Mouse (Mus musculus): ENCODE data around the gene Snx18. TPM values are rescaled to one million over a fixed set of nuclear protein-coding genes. Genes with fewer than 3 reads are reported as not detected.

Gene Snx18
- polyA plus RNA-seq, 1 experiment, result 42.4 TPM

DNA sequence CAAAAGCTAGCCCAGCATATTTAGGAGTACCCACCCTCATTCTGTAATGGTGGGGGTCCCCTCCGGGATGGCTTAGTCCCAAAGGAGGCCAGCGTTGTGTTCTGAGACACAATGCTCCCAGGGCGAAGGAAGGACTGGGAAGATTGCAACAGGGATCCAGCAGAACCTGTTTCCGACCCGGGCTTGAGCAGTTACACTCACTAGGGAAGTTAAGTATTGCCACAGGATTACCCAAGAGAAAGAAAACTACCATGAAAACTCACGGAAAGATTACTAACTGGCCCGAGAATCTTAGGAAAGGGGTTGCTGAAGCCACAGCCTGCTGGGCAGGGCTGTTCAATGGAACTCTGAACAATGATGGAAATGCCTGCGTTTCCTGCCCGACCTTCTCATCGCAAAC is 4.5 kb downstream of the Snx18 start:
- H3K9ac ChIP-seq (ENCODE audit: low read depth, poor library complexity, severe bottlenecking), result 0 out of 2 replicates have a peak overlapping the region, but pooled peaks have one; percentile 2
- H3K4me3 ChIP-seq (ENCODE audit: low read depth, low read length), result peak overlapping the region; percentile 26; the same call in 1 of the 2 replicates
- no peaks in the 10 kb centered on the region for H3K9me3 ChIP-seq (replicated peaks; ENCODE audit: control insufficient read depth, insufficient read depth, low read length, poor library complexity, severe bottlenecking)
- H3K4me1 ChIP-seq (ENCODE audit: control insufficient read depth, insufficient read depth, low read length), result peaks cover 6% of the 10 kb centered on the region
- no peak for TF ChIP-seq CTCF (IDR thresholded peaks at IDR 0.05; ENCODE audit: low read depth, low read length)
- TF ChIP-seq EP300 (IDR thresholded peaks at IDR 0.05; ENCODE audit: insufficient read depth, low read depth, low read length), result no peak
- TF ChIP-seq POLR2A (IDR thresholded peaks at IDR 0.05; ENCODE audit: insufficient read depth, low read length), result no peak
- no peaks in the 10 kb centered on the region for H3K27me3 ChIP-seq (ENCODE audit: control insufficient read depth, insufficient read depth, low read length, poor library complexity, severe bottlenecking)
- H3K36me3 ChIP-seq (ENCODE audit: control insufficient read depth, insufficient read depth, low read length, poor library complexity, severe bottlenecking), result peaks cover 5% of the 10 kb centered on the region
- no peak overlapping the region for H3K27ac ChIP-seq (ENCODE audit: insufficient read depth, low read length)

DNA sequence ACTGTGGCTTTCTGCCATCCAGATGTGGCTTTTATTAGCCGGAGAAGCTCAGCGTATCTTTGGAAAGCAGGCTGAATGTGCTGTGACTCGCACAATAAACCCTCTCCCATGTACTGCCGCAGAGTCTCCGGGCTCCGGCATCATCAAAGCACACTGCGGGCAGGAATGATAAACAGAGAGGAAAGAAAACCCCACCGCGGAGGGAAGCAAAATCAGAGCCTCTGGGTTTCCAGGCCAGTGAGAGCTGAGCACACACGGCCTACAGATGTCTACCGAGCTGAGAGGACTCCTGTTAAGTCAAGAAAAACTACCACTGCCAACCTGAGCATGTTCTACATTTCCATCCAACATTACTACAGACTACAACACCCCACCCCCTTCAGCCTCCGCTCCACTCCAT is 5.0 kb downstream of the Snx18 start:
- no peaks in the 10 kb centered on the region for H3K9me3 ChIP-seq (replicated peaks; ENCODE audit: control insufficient read depth, insufficient read depth, low read length, poor library complexity, severe bottlenecking)
- H3K4me3 ChIP-seq (ENCODE audit: low read depth, low read length), result peak overlapping the region; percentile 20; the same call in 1 of the 2 replicates
- no peaks in the 10 kb centered on the region for H3K27me3 ChIP-seq (ENCODE audit: control insufficient read depth, insufficient read depth, low read length, poor library complexity, severe bottlenecking)
- H3K36me3 ChIP-seq (ENCODE audit: control insufficient read depth, insufficient read depth, low read length, poor library complexity, severe bottlenecking), result peaks cover 5% of the 10 kb centered on the region
- H3K9ac ChIP-seq (ENCODE audit: low read depth, poor library complexity, severe bottlenecking), result peak overlapping the region; percentile 35
- no peak for TF ChIP-seq CTCF (IDR thresholded peaks at IDR 0.05; ENCODE audit: low read depth, low read length)
- TF ChIP-seq POLR2A (IDR thresholded peaks at IDR 0.05; ENCODE audit: insufficient read depth, low read length), result no peak
- no peak for TF ChIP-seq EP300 (IDR thresholded peaks at IDR 0.05; ENCODE audit: insufficient read depth, low read depth, low read length)
- no peak overlapping the region for H3K27ac ChIP-seq (ENCODE audit: insufficient read depth, low read length)
- H3K4me1 ChIP-seq (ENCODE audit: control insufficient read depth, insufficient read depth, low read length), result peaks cover 6% of the 10 kb centered on the region

DNA sequence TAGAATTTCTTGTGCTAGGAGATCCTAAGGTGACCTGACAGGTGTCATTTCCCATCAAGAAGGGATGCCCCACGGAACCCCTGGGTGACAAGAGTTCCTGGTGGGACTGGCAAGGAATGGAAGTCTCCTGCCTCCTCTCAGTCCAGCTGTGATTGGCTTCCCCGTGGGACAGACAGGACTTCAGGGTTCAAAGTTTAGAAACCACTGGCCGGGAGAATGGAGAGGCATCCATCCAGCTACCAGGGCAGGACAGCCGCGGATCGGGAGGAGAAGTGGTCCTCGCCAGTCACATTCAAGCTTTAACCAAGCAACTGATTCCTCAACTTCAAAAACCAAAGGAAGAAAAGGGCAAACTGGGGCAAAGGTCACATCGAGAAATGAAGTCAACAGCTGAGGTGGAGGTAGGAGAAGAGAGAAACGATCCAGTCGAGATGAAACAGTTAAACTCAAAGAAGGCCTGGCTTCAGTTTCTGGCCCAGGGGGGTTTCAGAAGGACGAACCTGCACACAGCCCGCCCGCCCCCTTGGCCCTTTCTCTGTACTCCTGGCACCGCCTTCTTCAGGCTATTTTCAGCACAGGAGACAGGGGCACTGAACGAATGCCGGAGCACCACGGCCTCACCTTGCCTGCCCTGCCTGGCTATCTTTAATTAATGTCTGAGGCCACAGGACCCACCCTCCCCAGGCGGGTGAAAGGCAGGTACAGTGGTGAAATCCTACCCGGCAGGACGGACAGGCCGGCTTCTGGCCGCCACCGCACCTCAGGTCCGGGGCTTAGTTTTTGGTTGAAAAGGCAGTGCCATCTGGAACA is 6.0 kb downstream of the Snx18 start:
- Histone ChIP-seq H3K9me3 (replicated peaks; ENCODE audit: control insufficient read depth, insufficient read depth, low read length, poor library complexity, severe bottlenecking) (no peaks in the 10 kb centered on the region), H3K9ac (ENCODE audit: low read depth, poor library complexity, severe bottlenecking) (no peak overlapping the region), H3K4me1 (ENCODE audit: control insufficient read depth, insufficient read depth, low read length) (peaks cover 6% of the 10 kb centered on the region), H3K27ac (ENCODE audit: insufficient read depth, low read length) (no peak overlapping the region), H3K27me3 (ENCODE audit: control insufficient read depth, insufficient read depth, low read length, poor library complexity, severe bottlenecking) (no peaks in the 10 kb centered on the region), H3K4me3 (ENCODE audit: low read depth, low read length) (peak overlapping the region; percentile 10; the same call in 1 of the 2 replicates), H3K36me3 (ENCODE audit: control insufficient read depth, insufficient read depth, low read length, poor library complexity, severe bottlenecking) (peaks cover 5% of the 10 kb centered on the region)
- TF ChIP-seq EP300 (IDR thresholded peaks at IDR 0.05; ENCODE audit: insufficient read depth, low read depth, low read length), result no peak
- TF ChIP-seq POLR2A (IDR thresholded peaks at IDR 0.05; ENCODE audit: insufficient read depth, low read length), result no peak
- no peak for TF ChIP-seq CTCF (IDR thresholded peaks at IDR 0.05; ENCODE audit: low read depth, low read length)

DNA sequence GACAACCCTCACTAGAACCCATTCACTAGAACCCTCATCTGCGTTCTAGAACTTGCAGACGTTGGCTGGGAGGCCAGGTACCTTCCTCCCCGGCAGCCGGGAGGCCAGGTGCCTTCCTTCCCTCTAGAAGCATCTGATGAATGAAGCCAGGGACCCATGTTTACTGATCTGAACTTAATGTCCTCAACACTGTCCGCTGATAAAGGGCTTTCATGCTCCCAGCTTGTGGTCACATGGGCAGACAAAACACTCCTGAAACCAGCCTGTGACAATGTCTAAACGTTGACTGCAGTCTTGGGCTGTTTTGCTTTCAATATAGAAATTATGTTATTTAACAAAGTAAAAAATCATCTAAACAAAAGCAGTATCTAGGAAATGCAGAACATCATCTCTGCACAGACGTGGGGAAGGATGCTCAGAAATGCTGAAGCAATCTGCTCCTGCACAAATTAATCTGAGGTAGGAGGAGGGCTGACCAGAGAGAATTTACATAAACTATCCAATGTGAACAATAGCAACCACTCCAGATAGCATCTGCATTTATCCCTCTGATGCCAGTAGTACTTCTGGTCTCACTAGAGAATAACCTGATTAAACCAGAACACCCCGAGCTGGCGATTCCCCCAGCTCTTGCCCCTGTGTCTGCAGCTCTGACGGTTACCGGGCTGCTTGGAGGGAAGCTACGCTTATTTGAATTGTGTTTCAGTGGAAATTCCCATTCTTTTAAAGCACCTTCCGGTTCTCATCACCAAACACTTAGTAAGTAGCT is 7.4 kb downstream of the Snx18 start:
- peaks cover 6% of the 10 kb centered on the region for H3K4me1 ChIP-seq (ENCODE audit: control insufficient read depth, insufficient read depth, low read length)
- no peaks in the 10 kb centered on the region for H3K9me3 ChIP-seq (replicated peaks; ENCODE audit: control insufficient read depth, insufficient read depth, low read length, poor library complexity, severe bottlenecking)
- no peak overlapping the region for H3K27ac ChIP-seq (ENCODE audit: insufficient read depth, low read length)
- no peaks in the 10 kb centered on the region for H3K27me3 ChIP-seq (ENCODE audit: control insufficient read depth, insufficient read depth, low read length, poor library complexity, severe bottlenecking)
- TF ChIP-seq CTCF (IDR thresholded peaks at IDR 0.05; ENCODE audit: low read depth, low read length), result no peak
- no peak for TF ChIP-seq EP300 (IDR thresholded peaks at IDR 0.05; ENCODE audit: insufficient read depth, low read depth, low read length)
- TF ChIP-seq POLR2A (IDR thresholded peaks at IDR 0.05; ENCODE audit: insufficient read depth, low read length), result no peak
- H3K36me3 ChIP-seq (ENCODE audit: control insufficient read depth, insufficient read depth, low read length, poor library complexity, severe bottlenecking), result peaks cover 5% of the 10 kb centered on the region
- H3K9ac ChIP-seq (ENCODE audit: low read depth, poor library complexity, severe bottlenecking), result no peak overlapping the region
- H3K4me3 ChIP-seq (ENCODE audit: low read depth, low read length), result no peak overlapping the region

DNA sequence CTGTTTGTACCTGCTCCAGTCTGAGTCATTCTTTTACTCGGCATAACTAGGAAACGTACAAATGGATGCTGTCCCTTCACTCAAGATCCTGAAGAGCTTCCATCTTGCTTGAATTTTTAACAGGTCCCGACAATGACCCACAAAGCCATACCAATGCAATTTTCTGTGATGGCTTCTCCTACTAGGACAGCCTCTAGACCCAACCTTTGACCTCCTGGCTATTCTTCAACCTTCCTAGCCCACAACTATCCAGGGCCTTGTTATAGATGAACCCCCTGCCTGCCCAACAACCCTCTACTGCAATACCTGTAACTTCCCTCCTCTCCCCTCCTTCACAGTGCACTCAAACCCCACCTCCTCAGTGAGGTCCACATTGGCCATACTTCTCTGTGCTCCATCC is 8.9 kb downstream of the Snx18 start:
- no peaks in the 10 kb centered on the region for H3K9me3 ChIP-seq (replicated peaks; ENCODE audit: control insufficient read depth, insufficient read depth, low read length, poor library complexity, severe bottlenecking)
- TF ChIP-seq POLR2A (IDR thresholded peaks at IDR 0.05; ENCODE audit: insufficient read depth, low read length) (no peak), CTCF (IDR thresholded peaks at IDR 0.05; ENCODE audit: low read depth, low read length) (no peak), EP300 (IDR thresholded peaks at IDR 0.05; ENCODE audit: insufficient read depth, low read depth, low read length) (no peak)
- no peak overlapping the region for H3K9ac ChIP-seq (ENCODE audit: low read depth, poor library complexity, severe bottlenecking)
- no peaks in the 10 kb centered on the region for H3K27me3 ChIP-seq (ENCODE audit: control insufficient read depth, insufficient read depth, low read length, poor library complexity, severe bottlenecking)
- H3K36me3 ChIP-seq (ENCODE audit: control insufficient read depth, insufficient read depth, low read length, poor library complexity, severe bottlenecking), result peaks cover 5% of the 10 kb centered on the region
- no peak overlapping the region for H3K27ac ChIP-seq (ENCODE audit: insufficient read depth, low read length)
- H3K4me3 ChIP-seq (ENCODE audit: low read depth, low read length), result no peak overlapping the region
- peaks cover 6% of the 10 kb centered on the region for H3K4me1 ChIP-seq (ENCODE audit: control insufficient read depth, insufficient read depth, low read length)

All from ES-Bruce4 (cell line).